Mouse (Mus musculus) ES-E14 (cell line): ENCODE measurements around the gene Gbf1. TPM values are rescaled to one million over a fixed set of nuclear protein-coding genes. Genes with fewer than 3 reads are reported as not detected.
A peak's percentile ranks its signal among the peaks of the same experiment; 100 is the strongest.

Experiments used
- DNase-seq: peaks from one replicate; pipeline ENCODE4 v3.0.0-alpha.2; 2013; ENCODE audit warnings: low read depth, low spot score
- H3K27ac ChIP-seq: 2 replicates; pipeline ENCODE4 v1.5.1; 2012; ENCODE audit warnings: low read depth, mild to moderate bottlenecking, low read length, moderate library complexity, mixed read lengths; ENCODE audit not compliant: poor library complexity, insufficient read depth, severe bottlenecking
- H3K36me3 ChIP-seq: 2 replicates; pipeline ENCODE4 v1.6.1; 2012; ENCODE audit warnings: mild to moderate bottlenecking, low read length, moderate library complexity, mixed read lengths; ENCODE audit not compliant: control insufficient read depth, poor library complexity, insufficient read depth, severe bottlenecking
- H3K4me1 ChIP-seq, 2 experiments: fragments of 150-350 bp in 1 of 2; sonication (generic) in 1 of 2; 2 replicates each; pipeline ENCODE4 v1.6.1; 2012; ENCODE audit warnings: low read length in 2 of 2, mild to moderate bottlenecking in 1 of 2, mixed read lengths in 1 of 2; ENCODE audit not compliant: control insufficient read depth in 2 of 2, insufficient read depth in 2 of 2, poor library complexity in 1 of 2
- H3K4me3 ChIP-seq, 2 experiments: fragments of 150-350 bp in 1 of 2; sonication (generic) in 1 of 2; 2 replicates each; pipeline ENCODE4 v1.5.1; 2012; ENCODE audit warnings: low read length in 2 of 2, low read depth in 1 of 2, mild to moderate bottlenecking in 1 of 2, mixed read lengths in 1 of 2; ENCODE audit not compliant: insufficient read depth in 1 of 2, poor library complexity in 1 of 2, severe bottlenecking in 1 of 2
- H3K9ac ChIP-seq: 2 replicates; pipeline ENCODE4 v1.6.1; 2012; ENCODE audit warnings: low read depth, mild to moderate bottlenecking, low read length, mixed read lengths; ENCODE audit not compliant: poor library complexity, insufficient read depth, severe bottlenecking
- H3K9me3 ChIP-seq: fragments of 150-350 bp; sonication (generic); 2 replicates; pipeline ENCODE4 v1.6.1; 2012; ENCODE audit warnings: low read depth, mild to moderate bottlenecking, low read length; ENCODE audit not compliant: control insufficient read depth, insufficient read depth
- CHD2 ChIP-seq: IDR thresholded peaks from 2 replicates; pipeline ENCODE4 v1.6.1; 2014; ENCODE audit warnings: mild to moderate bottlenecking, low read depth, low read length, inconsistent platforms
- HCFC1 ChIP-seq: IDR thresholded peaks from 2 replicates; pipeline ENCODE4 v1.6.1; 2012; ENCODE audit warnings: low read length, inconsistent platforms, borderline replicate concordance; ENCODE audit not compliant: insufficient read depth
- MAFK ChIP-seq: IDR thresholded peaks from 2 replicates; pipeline ENCODE4 v1.6.1; 2014; ENCODE audit warnings: mild to moderate bottlenecking, low read depth, low read length, inconsistent platforms; ENCODE audit not compliant: insufficient read depth
- ZC3H11A ChIP-seq: IDR thresholded peaks from 2 replicates; pipeline ENCODE4 v1.6.1; 2012; ENCODE audit warnings: low read depth, mild to moderate bottlenecking, inconsistent platforms, low read length, borderline replicate concordance
- ZNF384 ChIP-seq: IDR thresholded peaks from 2 replicates; pipeline ENCODE4 v1.6.1; 2012; ENCODE audit warnings: low read depth, low read length, inconsistent platforms
- in situ Hi-C, 2 experiments: fragments of 600-800 bp; cut with MboI; formaldehyde crosslinking; loops; one replicate each; pipeline ENCODE4 v1.15.1; 2025; ENCODE audit warnings: low sequenced_read_pairs in 2 of 2, inconsistent platforms in 1 of 2; ENCODE audit not compliant: unreplicated experiment in 2 of 2
- total RNA-seq: library from RNA; depleted of rRNA; stranded (reverse); fragments of 300-350 nt; gene quantifications from 2 replicates; pipeline ENCODE4 v1.2.3, GENCODE M21; 2012

The Gbf1 gene
- total RNA-seq, 1 experiment: 29.0 TPM

GRCm38 (mm10) chr19:46286926-46287325 lies 134.6 kb downstream of the Gbf1 start:
- Histone ChIP-seq H3K27ac (no peak overlapping the region), H3K4me3 (no peak overlapping the region), H3K9ac (no peak overlapping the region), H3K4me1 (peaks cover 0 to 5% of the 10 kb centered on the region in 2 experiments; a peak in 1 of 4 replicates), H3K9me3 (no peaks in the 10 kb centered on the region), H3K36me3 (peaks cover 15% of the 10 kb centered on the region; the same call in 1 of the 2 replicates)
- no peak for DNase-seq
- in situ Hi-C loops: no loop called here
- TF ChIP-seq MAFK: no peak
- no peak for TF ChIP-seq ZC3H11A
- no peak for TF ChIP-seq CHD2
- TF ChIP-seq ZNF384: no peak
- TF ChIP-seq HCFC1: no peak

- Histone ChIP-seq H3K36me3 (peaks cover 15% of the 10 kb centered on the region; the same call in 1 of the 2 replicates), H3K4me1 (peaks cover 0 to 5% of the 10 kb centered on the region in 2 experiments; a peak in 1 of 4 replicates), H3K27ac (no peak overlapping the region), H3K4me3 (no peak overlapping the region), H3K9me3 (no peaks in the 10 kb centered on the region), H3K9ac (no peak overlapping the region)
- in situ Hi-C loops: no loop called here
- TF ChIP-seq ZC3H11A (no peak), MAFK (no peak), HCFC1 (no peak), ZNF384 (no peak)
- DNase-seq: no peak
Observed at GRCm38 (mm10) chr19:46287566-46287965, 135.3 kb downstream of the Gbf1 start.

- Histone ChIP-seq H3K27ac (no peak overlapping the region), H3K4me3 (no peak overlapping the region), H3K36me3 (no peaks in the 10 kb centered on the region), H3K9ac (no peak overlapping the region), H3K9me3 (no peaks in the 10 kb centered on the region), H3K4me1 (0 out of 4 replicates have a peak, but pooled peaks cover 0 to 2% of the 10 kb centered on the region in 2 experiments)
- TF ChIP-seq HCFC1 (no peak), CHD2 (peak; percentile 98)
- in situ Hi-C loops: no loop called here
- no peak for DNase-seq
Observed at GRCm38 (mm10) chr19:46290535-46291105, 138.3 kb downstream of the Gbf1 start.

GRCm38 (mm10) chr19:46296938-46297337 lies 144.6 kb downstream of the Gbf1 start:
- no peaks in the 10 kb centered on the region for H3K36me3 ChIP-seq
- H3K4me3 ChIP-seq: no peak overlapping the region
- DNase-seq: no peak
- no peaks in the 10 kb centered on the region for H3K4me1 ChIP-seq
- no peaks in the 10 kb centered on the region for H3K9me3 ChIP-seq
- in situ Hi-C loops: no loop called here
- TF ChIP-seq HCFC1 (no peak), CHD2 (no peak), ZC3H11A (no peak), MAFK (no peak), ZNF384 (no peak)
- no peak overlapping the region for H3K9ac ChIP-seq
- H3K27ac ChIP-seq: no peak overlapping the region

GRCm38 (mm10) chr19:46300294-46301045 lies 148.2 kb downstream of the Gbf1 start:
- H3K9ac ChIP-seq: no peak overlapping the region
- no peak overlapping the region for H3K27ac ChIP-seq
- in situ Hi-C loops: no loop called here
- peaks cover 0 to 6% of the 10 kb centered on the region in 2 experiments; a peak in 1 of 4 replicates for H3K4me1 ChIP-seq
- no peak for DNase-seq
- no peak overlapping the region for H3K4me3 ChIP-seq
- TF ChIP-seq CHD2 (no peak), ZC3H11A (no peak), HCFC1 (no peak), ZNF384 (no peak)
- H3K36me3 ChIP-seq: no peaks in the 10 kb centered on the region
- H3K9me3 ChIP-seq: no peaks in the 10 kb centered on the region
